Mouse (Mus musculus) retina, postnatal 7 days (tissue): ENCODE measurements at regions not wholly inside any gene's neighbourhood (a gene's known extent, or its start where the extent isn't known, plus 50 kb on each side); places are given as distances from the start of the nearest gene placed in this dataset.

Experiments used
- DNase-seq: peaks from one replicate; pipeline ENCODE4 v3.0.0-alpha.2; 2012; ENCODE audit warnings: low read depth, low spot score

DNA sequence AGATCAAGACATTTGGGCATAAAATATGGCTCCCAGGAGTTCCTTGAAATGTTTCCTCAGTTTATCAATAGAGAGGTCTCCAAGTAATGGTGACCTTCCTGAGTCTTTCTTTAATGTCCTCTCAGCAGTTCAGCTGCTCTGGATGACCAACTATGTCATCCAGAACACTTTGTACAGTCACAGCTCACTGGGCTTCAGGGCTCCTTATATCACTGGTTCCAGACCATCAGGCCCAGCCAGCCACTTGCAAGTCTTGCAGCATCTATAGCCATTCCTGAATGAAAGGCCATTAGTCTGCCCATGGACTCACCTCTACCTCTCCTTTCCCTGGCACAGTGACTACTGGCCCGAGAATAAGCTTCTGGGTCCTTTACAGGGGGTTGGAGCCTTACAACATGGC, 437.8 kb upstream of the Meis1 start:
- no peak for DNase-seq

DNA sequence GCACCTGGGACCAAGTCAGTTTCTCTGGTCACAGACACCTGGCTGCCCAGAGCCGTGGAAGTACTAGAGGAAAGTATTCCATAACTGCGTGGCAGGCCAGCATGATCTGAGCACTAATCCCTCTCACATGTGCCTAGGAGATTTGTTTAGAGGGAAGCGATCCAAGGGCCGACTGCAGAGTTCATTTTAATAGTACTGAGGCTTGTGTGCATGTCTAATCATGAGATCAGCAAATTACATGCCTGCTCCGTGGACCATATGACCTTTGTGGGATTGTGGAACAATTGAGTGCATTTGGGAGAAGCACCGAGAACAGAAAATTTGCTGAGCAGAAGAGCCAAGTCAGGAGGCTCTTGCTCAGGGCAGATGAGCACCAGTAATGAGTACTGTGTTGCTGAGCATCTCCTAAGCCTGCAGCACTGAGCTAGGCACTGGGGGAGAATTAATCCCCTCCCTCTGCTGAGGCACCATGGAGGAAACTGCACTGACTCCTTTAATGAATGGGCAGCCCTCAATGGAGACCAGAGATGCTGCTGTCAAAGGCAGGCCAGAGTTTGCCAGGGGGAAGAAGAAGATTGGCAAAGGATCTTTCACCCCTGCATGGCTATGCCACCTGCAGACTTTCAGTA, 445.1 kb upstream of the Meis1 start:
- no peak for DNase-seq

DNA sequence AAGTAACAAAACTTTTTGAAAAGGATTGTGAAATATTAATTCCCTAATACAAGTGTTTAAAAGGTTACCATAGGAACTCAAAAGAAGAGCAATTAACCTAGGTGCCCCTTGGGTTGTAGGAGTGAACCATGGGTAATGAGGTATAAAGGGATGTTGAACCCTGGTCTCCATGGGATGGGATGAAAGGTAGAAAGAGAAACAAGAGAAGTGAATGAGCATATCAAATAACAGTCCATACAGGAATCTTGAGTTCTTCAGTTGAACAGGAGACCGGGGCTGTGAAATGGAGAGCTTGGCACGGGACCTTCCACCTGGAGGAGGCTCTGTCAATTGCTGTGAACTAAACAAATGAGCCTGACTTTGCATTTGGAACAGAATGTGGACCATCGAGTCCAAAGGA, 449.6 kb upstream of the Meis1 start:
- no peak for DNase-seq

DNA sequence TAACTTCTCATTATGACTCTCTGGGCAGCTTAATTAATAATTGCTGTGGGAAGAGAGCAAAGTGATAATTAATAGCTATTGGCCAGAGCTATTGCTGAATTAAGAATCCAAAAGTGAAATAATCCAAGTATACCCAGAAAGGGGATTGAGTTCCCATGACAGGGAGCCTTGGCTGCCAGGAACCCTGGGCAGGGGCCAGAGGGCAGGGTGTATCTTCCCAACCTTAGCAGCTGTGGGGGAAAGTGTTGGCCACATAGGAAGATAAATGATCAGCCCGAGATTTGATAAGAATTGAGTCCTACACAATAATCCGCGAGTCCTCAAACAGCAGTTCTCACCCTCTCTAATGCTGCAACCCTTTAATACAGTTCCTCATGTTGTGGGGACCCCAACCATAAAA, 450.0 kb upstream of the Meis1 start:
- no peak for DNase-seq

DNA sequence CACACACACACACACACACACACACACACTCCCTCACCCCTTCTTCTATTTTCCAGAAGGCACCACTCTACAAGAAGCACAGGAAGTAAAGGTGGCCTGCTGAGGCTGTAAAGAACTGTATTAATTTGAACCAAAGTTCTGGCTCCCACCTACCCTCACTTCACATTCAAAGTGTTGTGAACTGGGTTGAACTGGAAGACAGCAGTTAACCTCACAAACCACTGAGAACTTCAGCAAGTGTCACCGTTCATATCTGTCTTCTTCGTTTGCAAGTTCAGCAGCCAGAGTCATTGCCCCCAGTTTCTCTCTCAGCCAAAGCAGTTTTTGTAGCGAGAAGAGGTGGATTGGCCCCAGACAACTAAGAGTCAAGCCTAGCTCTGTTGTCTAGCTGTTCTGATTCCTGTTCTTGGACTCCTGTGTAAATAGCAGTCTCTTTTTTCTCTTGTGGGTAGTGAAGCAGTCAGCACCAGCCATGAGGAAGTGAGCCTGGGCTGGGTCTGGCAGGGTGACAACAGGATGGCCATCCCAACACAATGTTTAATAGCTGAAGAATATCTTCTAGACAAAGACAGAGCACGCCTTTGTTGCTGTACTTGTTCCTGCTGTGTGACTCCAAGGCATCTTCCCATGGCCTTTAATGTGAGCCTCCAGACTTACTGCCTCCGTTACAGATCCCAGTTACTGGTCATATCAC, 452.0 kb upstream of the Meis1 start:
- no peak for DNase-seq

DNA sequence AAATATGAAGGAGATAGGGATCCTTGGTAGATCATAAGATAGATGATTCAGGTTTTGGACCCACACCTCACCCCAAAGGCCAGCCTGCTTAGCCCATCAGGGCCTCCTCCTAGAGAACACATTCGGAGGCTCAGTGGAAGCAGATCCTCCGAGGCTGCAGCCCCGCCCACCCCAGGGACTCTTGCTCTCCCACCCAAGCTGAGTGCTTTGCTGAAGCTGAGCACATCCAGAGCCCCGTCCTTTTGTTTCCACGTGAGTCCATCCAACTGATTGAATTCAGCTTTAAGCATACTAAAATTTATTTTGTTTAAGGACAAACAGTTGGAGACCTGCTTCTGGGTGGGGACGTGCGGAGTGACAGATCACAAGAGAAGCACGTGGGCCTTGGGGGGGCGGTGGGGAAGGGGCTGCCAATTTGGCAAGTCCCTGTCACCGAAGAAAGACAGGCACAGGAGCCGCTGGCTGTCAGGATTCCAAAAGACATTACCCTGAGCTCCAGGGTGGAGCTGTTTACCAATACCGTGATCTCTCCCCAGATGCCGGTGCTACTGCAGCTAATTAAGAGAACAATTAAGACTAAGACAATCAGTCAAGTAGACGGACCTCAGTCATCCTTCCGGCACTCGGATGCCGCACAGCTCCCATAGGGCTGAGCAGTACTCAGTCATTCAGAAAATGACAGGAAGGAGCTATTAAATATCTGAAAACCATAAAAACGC, 448.9 kb upstream of the Spred2 start:
- no peak for DNase-seq

DNA sequence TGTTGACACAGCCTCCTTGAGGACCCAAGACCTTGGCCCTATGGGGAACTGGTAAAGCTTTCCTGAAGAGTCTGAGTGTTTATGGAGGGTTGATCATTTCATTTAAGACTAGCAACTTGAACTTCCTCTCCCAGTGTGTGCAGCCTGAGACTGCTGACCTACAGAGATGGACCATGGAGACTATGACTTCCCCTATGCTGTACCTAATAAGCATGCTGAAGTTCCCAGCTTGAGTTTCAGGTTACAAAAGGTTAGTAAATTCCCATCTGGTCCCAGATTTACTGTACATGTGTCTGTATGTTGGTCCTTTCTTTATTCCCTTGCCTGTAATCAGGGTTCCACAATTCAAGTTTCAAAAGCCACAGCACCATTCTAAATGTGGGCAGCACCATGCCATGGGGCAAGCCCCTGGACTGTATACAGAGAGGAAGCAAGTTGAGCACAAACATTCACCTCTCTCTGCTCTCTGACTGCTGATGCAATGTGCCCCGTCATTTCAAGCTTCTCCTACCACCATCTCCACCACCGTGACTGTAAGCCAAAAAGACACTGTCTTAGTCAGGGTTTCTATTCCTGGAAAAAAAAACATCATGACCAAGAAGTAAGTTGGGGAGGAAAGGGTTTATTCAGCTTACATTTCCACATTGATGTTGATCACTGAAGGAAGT, 431.0 kb upstream of the Spred2 start:
- no peak for DNase-seq

DNA sequence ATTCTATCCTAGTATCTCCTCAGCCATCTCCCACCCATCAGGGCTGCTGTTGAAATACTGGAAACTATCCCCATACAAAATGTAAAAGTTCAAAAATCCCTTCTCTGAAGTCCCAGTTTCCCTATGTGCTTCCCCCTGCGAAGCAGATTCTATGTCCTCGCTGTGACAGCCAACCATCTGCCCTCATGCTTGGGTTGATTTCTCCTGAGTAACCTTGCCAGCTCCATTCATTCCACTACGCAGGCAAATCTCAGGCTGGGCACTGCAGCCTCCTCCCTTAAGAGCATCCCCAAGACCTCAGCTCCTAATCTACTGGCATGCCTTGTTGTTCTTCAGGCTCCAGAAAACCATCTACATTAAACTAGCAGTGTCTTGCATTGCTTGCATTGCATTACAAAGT, 402.5 kb upstream of the Spred2 start:
- no peak for DNase-seq

DNA sequence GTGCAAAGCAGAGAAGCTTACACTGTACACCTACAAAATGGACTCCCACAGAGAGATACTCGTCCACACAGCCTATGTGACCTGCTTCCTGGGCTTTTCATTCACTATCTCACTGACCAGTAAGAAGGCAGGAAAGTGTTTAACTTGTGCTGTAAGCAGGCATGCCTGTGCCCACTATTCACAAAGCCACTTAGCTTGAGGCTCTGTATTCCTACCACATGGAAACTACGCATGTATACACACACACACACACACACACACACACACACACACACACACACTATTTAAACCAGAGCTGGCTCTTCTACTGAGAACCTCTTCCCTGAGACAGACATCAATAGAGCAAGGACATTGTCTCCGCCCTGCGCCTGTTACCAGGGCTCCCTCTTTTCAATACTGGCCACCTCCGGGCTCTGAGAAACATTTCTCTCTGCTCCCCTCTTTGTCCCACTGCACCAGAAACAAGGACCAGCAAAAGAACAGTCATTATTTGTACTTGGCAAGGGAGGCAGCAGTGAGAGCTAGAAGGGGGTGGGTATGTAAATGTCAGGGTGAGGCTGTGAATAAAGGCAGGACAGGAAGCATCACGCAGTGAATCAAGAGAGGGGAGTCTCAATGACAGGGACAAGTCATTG, 400.2 kb upstream of the Spred2 start:
- no peak for DNase-seq

DNA sequence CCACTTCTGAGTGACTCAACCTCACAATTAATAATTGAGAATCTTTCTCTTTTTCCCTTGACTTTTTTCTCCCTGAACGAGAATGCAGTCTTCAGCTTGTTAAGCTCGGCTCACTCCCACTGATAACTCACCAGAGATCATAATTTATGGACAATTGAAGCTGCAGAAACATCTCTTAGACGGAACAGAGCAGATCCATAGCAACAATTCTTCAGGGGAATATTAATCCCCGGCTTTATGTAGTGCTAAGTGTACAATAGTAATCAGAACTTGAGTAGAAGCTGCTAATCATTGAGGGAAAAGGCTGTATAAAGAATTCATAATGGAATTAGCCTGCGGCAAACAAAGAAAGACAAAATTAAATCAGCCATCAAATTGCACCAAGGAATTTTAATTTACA, 395.0 kb upstream of the Spred2 start:
- DNase-seq, result no peak

DNA sequence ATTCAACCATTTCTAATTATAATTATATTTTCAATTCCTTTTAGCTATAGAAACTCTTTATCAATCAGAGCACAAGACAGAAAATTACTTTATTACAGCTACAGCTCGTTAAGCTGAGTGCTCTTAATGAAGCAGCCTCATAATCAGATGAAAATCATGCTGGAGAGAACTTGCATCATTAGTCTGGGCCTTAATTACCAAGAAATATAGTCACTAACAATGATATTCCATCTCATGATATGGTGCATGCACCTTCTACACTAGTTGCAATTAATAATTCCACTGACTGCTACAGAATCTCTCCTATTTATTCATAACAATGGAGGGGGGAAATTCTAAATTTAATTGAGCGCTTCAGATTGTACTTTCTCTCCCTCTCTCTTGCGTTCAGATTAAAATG, 393.5 kb upstream of the Spred2 start:
- no peak for DNase-seq

DNA sequence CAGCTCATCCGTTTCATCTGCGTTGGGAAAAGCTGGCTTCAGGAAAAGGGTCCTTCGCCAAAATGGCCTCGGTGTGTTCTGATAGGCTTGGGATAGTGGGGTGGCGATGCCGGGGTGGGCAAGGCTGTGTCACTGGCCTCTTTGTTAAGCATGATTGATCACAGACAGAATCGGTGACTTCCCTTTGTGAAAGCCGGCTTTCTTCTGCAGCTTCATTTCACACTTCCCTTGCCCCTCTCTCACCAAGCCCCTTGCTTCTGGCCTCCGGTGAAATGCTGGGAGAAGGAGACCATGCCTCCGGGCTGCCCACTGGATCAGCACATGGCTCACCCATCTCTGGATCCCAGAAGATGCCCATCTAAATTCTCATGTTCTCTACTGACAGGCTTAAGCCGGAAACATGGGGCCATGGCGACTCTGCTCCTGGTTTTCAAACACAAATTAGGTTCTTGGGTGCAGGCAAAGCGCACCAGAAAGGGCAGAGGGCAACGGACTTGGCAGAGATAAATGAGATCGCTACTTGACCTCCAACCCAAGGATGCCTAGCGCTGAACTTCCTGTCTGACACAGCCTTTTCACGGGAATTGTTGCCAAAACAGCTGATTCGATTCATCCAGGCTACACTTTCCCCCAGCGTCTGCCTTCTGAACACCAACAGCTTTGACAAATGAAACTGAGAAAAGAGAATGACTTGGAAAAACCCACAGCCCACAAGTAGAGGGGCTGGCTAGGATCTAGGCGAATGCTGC, 392.7 kb upstream of the Spred2 start:
- DNase-seq, result no peak

DNA sequence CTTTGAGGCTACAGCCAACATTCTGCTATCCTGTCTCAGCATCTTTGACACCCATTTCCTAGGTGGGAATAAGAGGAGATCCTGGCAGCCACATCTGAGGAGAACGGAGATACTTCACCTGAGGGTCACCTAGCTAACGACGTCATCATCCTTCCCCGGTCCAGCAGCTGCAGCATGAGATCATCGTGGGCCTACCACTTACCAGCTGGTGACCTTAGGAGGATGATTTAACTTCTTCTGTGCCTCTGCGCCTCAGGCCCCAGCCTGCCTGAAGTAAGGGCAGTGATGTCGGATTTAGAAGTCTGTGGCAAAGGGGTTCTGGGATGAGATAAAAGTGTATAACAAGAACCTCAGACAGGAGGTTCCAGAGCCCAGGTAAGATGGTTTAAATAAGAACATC, 391.3 kb upstream of the Spred2 start:
- no peak for DNase-seq

DNA sequence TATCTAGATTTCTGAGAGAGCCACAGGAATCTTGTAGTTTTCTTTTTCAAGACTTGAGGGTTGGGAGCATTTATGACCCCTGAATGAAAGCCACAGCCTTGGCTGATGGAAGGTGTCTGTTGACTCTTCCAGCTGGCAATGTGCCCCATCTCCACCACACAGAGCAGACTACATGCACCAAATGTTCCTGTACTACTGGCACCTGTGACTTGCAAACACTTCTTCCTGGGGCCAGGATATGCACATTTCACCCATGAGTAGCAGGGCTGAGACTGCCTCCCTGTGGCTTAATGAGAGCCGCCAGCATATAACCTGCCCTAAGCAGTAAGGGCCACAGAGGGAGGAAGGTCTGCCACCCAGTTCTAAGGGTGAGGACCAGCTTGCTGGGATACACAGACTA, 390.5 kb upstream of the Spred2 start:
- no peak for DNase-seq

DNA sequence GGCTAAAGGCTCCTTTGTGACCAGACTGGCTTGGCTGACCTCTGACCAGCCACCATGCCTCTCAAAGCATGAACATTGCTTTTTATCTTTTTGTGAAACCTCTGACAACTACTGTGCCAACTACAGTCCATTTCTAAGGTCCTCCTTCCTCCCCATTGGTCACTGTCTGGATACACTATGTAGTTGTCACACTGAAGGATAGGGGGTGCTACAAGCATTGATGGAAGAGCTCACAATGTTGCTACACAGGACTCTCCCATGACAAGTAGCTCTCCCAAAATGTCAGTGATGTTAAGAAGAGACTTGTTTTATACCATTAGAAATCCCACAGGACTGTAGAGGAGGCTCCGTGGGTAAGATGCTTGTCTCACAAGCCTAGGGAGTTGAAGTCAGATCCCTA, 389.0 kb upstream of the Spred2 start:
- no peak for DNase-seq

DNA sequence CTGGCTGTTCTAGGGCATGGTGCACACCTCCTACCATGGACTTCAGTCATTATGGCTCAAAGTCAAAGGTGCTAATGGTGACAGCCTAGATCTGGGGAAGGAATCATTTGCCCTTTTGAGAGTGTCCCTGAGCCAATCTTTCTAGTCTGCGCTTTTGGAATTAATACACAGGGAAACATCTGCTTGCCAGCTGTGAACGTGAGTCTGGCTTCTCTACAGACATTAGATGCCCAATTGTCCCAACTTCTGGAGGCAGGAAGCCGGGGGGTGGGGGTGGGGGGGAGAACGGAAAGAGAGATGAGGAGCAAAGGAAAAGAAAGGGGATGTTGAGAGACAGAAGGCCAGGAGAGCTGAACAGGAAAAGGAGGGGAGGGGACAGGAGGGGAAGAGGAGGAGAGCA, 377.9 kb upstream of the Spred2 start:
- no peak for DNase-seq

DNA sequence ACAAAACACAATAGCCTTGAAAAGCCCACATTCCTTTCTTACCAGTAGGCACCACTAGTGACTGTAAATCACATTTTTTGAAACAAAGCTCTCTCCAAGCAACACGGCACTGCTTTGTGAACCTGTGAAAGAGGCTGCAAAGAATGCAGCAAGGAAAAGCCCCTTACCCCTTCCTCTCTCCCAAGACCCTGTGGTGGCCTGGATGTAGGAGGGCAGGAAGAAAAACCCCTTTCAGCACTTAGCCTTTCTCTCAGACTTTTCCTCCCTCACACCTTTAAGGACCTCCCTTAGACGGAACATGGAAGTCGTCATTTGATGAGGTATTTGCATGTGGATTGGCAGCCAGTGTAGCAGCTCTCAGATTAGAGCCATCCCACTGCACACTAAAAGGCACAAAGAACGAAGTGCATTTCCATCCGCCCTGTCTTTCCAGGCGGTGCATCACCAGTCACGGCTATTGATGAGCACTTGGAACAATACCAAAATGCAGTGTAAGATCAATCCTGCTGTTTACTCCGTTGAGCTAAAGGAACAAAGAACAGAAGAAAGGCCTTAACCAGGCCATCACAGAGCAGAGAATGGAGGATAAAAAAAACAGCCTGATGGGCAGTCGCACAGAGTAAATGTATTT, 369.7 kb upstream of the Spred2 start:
- DNase-seq, result no peak

DNA sequence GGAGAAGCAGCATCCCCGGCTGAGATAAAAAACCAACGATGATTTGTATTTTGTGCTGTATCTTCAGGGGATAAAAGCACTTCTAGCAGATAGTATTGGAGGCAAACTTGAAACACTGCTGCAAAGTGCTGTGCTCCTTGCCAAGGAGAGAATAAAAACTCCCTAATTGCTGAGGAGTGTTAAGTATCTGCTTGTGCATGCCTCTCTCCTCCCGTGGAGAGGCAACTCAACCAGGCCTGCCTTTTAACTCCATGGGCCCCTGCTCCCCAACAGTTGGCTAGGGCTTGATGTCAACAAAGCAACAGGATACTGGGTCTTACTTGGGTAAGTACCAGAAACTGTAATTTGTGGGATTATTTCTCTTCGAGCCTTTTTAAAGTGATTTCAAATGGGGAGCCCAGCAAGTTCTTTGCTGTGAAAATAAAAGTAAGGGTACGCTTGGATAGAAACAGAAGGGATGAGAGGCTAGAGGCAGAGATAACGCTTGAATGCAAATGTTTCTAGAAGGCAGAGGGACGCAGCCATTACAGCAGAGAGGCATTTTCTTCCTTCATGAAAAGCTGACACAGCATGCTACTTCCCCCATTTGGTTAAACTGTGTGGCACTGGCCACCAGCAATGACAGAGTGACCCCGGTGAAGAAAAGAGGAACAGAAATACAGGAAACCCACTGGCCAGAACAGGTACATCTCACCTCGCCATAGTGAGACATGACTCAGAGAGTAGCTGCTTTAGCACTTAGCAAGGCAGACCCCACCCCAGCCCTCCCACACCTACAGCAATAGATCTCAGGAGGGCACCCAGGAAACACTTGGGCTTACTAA, 369.0 kb upstream of the Spred2 start:
- DNase-seq, result no peak

DNA sequence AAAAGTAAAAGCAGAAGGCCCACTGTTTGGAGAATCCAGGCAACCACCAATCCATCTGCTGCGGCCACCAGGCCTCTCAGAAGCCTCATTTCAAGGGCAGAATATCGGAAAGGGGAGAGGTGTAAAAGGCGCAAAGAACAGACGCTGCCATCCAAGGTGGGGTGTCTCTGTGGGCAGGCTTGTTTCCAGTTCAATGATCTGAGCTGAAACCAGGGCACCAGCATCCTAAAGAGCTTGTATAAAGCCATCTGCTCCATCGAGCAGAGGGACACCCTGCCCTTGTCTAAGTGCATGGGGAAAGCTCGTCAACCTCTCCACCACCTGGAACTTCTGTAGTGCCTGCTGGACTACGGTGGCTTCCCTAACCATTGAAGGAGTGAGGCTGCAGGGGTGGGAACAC, 363.7 kb upstream of the Spred2 start:
- no peak for DNase-seq

DNA sequence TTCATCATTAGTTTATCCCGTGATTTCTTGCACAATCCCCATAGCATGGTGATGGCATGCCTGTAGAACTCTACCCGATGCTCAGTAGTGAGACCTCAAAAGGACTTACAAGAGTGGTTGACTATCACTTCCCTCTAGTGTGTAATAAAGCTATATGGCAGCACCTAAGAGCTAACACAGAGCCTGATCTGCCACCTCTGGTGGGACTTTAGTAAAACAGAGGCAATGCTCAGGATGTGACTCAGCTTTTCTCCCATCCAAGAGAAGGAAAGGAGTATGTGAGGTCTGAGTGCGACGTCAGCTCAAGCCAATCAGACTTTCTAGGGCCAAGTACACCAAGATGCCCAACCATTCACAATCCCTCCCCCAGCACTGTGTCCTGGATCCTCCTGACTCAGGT, 361.5 kb upstream of the Spred2 start:
- no peak for DNase-seq
